Mouse (Mus musculus) layer of hippocampus, adult 18-20 months (tissue): ENCODE measurements around the gene Rbms3. TPM values are rescaled to one million over a fixed set of nuclear protein-coding genes. Genes with fewer than 3 reads are reported as not detected.

Experiments used
- DNase-seq, 2 experiments: peaks; one replicate each; pipeline ENCODE4 v3.0.0; 2022; ENCODE audit warnings: low spot score in 2 of 2
- total RNA-seq, 2 experiments: library from RNA; stranded (reverse); gene quantifications; 2 replicates each; pipeline ENCODE4 v1.2.3; 2021

Rbms3 gene
- total RNA-seq, 2 experiments from 2014 or later, result 14.8 to 16.6 TPM

DNA sequence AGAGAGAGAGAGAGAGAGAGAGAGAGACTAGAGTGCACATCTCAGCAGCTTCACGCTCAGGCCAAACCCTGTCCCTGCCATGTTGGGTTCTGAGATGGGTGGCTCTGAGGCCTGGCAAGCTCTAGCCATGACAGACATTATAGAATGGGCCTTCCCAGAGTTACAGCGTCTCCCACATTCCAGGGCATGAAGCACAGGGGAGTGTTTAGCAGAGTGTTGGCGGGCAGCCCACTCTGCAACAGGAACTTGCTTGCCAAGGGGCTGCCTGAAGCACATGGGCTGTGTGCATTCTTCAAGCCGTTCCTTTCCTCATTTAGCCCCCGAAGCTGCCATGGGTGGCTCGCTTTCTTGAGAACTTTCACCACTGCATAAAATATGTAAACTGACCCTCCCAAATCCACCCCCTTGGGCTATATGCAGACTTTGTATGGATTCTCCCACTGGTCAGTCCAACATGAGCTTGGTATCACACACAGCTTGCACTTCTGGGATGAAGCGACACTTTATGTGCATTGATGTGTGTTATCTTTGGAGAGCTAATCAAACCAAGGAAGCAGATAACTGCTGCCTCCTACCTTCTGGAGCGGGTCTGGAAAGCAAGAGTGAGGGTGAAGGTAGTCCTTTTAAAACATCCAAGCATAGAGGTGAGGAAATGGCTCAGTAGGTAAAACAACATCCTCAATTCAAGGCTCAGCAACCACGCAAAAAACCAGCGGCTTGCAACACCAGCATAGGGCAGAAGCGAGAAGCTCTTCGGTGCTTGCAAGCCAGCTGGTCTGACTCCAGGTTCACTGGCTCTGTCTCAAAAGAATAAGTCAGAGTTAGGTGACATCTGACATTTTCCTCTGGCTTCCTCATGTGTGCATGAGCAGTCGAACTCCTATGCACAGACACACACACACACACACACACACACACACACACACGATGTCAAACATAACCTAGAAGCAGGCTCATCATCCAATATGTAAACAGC lies 436.9 kb downstream of the Rbms3 start:
- DNase-seq, result peak; percentile 5 to 26

DNA sequence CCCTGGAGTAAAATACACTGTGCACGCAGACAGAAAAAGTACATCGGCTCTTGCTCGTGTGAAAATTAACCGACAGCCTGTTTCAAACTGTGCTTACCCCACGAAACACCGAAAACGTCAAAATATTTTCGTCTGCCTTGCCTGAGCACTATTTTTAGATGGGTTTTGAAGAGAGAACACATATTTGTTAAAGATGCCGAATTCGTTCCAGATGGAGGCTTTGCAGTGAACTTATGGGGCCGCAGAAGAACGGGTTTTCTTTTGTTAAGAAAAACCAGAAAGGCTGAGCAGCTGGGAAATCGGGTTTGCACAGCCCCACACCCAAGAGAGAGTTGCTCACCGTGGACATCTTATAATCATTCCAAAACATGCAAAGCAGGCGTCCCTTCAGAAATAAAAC lies 437.6 kb downstream of the Rbms3 start:
- peak; percentile 28 to 61 for DNase-seq

DNA sequence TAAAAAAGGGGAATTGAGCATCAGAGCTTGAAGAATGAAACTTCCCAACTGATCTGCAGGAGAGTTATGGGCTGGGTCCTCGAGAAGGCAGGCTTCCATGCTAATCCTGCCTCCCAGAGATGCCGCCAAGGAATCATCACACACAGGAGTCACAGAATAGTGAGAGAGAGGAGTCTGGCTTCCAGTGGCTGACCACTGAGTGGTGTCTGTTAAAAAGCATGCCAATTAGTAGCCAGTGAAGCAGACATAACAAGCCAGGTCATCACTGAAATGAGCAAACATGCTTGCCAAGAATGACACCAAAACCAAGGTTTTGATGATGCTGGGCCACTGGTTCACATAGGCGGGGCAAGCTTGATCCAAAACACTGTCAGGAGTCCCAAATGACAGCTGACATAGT lies 441.3 kb downstream of the Rbms3 start:
- DNase-seq, result no peak

GRCm38 (mm10) chr9:117187116-117188034 lies 442.3 kb downstream of the Rbms3 start:
- DNase-seq, result no peak

DNA sequence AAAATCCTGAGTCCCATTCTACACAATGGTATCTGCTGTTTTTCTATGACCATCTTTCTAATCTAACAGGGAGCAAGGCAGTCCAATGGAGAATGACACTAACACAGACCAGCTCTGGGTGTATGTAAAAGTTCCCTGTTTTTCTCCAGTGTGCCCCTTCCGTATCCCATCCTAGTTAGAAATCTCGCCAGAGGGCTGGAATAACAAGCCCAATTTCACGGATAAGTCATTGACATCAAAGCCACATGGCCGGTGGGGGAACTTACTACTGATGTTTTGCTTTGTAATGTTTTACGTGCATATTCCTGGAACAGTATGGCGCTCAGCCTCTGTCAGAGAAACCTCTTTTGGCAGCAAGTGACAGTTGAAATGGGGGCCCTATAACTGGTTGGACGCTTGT lies 449.1 kb downstream of the Rbms3 start:
- no peak for DNase-seq

DNA sequence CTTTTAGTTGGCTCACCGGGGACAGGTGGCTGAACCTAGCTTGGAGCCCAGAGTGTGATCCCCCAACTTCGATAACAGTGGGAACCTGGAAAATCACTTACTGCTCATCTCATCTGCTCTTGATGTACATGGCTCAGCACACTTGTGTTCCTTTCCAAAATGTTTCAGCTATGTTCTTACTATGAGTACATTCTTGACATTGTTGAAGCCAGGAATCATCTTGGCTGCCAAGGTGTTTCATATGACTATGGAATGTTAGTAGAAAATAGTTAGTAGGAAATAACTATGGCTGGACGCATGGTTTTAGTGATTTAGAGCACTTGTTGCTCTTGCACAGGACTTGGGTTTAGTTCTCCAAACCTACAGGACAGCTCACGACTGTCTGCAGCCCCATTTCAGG lies 451.3 kb downstream of the Rbms3 start:
- no peak for DNase-seq

DNA sequence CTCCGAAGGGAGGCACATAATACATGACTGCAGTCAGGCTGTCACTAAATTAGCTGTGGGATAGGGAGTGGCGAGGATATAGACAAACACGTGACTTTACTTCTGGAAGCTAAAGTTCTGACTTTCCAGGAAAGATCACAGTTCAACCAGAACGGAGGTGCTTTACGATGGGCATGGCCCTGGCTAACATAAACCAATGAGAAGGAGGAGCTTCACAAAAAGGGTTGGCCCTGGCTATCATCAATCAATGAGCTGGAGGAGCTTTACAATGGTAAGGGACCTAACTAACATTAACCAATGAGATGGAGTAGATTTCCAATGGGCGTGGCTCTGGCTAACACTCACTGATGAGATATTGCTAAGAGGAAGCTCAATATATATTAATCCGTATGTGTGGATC lies 457.2 kb downstream of the Rbms3 start:
- DNase-seq, result no peak

- DNase-seq, result no peak
Measured at GRCm38 (mm10) chr9:117169196-117169595, 460.5 kb downstream of the Rbms3 start.

GRCm38 (mm10) chr9:117163143-117163542 lies 466.6 kb downstream of the Rbms3 start:
- DNase-seq, result no peak

DNA sequence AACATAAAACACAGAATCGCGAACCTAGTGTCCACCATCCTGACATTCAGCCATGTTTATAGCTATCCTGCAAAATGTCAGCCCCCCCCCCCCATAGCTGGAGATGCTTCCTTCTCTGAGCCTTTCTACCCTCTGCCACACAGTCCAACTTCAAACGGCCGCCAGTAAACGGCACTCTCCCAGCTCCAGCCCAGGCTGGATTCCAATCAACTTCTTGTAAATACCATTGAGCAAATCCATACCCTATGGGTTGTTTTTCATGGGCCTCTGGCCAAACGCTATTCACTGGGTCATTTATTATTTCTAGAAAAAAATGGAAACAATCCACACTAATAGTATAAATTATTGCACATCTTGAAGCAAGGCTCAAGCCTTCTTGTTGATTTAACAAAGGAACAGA lies 468.6 kb downstream of the Rbms3 start:
- DNase-seq, result no peak

GRCm38 (mm10) chr9:117156330-117156905 lies 473.3 kb downstream of the Rbms3 start:
- no peak for DNase-seq

GRCm38 (mm10) chr9:117154590-117154989 lies 475.1 kb downstream of the Rbms3 start:
- no peak for DNase-seq

DNA sequence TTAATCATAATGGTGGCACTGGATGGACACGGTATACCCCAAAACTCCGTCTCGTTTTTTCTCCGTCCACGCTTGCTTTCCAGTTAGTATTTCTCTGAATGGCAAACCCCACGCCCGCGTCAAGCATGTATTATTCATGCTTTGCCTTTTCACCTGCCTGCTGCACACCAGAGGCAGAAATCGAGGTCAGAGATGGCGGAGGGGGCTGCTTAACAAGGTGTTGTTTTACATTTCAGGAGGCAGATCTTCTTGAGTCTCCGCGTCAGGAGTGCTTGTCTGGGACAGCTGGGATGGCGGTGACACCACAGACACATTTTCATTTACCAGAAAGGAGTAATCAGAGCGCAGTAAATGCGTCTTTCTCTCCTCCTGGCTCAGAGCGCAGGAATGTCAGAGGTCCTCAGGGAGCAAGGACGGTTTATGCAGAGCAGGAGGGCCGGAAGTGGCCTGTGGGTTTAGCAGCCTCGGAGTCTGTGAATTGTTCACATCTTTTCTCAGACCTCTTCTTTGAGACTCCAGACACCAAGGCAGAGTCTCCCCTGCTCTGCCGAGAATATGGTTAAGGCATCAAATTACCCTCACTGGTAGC lies 475.9 kb downstream of the Rbms3 start:
- no peak for DNase-seq

GRCm38 (mm10) chr9:117151951-117152350 lies 477.8 kb downstream of the Rbms3 start:
- no peak for DNase-seq

DNA sequence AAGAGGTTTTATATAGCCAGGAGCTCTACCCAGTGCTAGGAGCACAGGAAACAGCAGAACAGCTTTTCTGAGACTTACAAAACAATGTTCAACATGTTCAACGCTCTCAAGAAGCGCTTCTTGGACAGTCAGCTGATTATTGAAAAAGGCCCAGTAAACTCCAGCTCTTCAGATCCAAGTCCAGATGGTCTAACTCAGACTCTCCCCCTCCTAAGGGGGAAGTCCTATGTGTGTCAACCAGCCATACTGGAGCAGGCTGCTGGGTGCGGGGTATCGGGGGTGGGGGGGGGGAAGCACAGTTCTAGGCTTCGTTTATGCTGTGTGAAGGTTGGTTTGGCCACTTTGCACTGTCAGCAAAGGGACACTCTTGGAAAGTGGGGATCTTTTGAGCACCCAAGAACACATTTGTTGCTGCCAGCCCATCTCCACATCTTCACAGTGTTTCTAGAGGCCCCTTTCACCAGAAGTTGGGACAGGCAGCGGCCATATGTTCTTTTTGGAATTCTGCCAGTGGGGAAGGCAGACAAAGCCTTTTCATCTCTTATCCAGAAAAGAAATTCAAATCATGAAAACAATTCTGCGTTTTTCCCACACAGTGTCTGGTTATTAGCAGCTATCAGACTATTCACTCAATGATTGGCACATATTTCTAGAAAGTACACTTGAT lies 485.5 kb downstream of the Rbms3 start:
- peak; percentile 37 to 45 for DNase-seq

GRCm38 (mm10) chr9:117139971-117140370 lies 489.7 kb downstream of the Rbms3 start:
- no peak for DNase-seq

GRCm38 (mm10) chr9:117136410-117136809 lies 493.3 kb downstream of the Rbms3 start:
- DNase-seq, result no peak

- no peak for DNase-seq
Measured at GRCm38 (mm10) chr9:117134043-117134442, 495.7 kb downstream of the Rbms3 start.

DNA sequence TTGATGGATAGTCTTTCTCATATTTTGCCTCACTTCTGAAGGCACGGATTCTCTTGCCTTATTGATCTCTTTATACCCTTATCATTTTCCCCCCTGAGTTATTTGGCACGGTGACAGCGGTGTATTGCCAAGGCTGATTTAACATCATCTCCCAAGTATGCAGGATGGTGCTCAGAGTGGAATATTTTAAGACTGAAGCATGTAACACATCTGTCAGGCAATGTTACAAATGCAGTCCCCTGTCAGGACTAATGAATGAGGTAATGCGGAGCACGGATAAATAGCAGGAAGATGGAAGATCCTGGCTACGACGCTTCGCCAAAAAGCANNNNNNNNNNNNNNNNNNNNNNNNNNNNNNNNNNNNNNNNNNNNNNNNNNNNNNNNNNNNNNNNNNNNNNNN lies 502.9 kb downstream of the Rbms3 start:
- DNase-seq, result no peak

- no peak for DNase-seq
Measured at GRCm38 (mm10) chr9:117125844-117126243, 503.9 kb downstream of the Rbms3 start.

- no peak for DNase-seq
Measured at GRCm38 (mm10) chr9:117121572-117121971, 508.1 kb downstream of the Rbms3 start.
